Mouse (Mus musculus) colon, adult 2 months (tissue): ENCODE data around the gene Tuba1c. TPM values are rescaled to one million over a fixed set of nuclear protein-coding genes. Genes with fewer than 3 reads are reported as not detected.

Source experiments
- polyA plus RNA-seq: library from polyadenylated mRNA; depleted of rRNA; stranded (reverse); fragments of >200 nt; gene quantifications from 2 replicates; pipeline ENCODE4 v1.2.3, GENCODE M21; 2012; rRNA removed

The Tuba1c gene
- polyA plus RNA-seq: 219 and 270 TPM in 2 replicates

GRCm38 (mm10) chr15:99029619-99030584, at the start of gene Tuba1c:
Gene Tuba1c, plus strand, starts transcription at chr15:99029891.

DNA sequence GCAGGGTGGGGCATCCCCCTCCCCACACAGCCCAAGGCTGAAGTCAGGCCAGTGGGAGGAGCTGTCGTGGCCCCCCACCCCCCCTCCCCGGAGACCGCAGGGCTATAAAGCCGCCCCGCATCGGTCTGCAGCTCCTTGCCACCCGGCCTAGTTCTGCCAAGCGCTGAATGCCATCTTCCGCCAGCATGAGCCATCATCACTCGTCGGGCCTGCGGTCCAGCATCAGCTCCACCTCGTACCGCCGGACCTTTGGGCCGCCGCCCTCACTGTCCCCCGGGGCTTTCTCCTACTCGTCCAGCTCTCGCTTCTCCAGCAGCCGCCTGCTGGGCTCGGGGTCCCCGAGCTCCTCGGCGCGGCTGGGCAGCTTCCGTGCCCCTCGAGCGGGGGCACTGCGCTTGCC, 25.3 kb downstream of the Tuba1c start, which contains the start of gene Prph:
Gene Prph (plus strand): TSS at position 135 of the 400 bp plus-strand sequence.

DNA sequence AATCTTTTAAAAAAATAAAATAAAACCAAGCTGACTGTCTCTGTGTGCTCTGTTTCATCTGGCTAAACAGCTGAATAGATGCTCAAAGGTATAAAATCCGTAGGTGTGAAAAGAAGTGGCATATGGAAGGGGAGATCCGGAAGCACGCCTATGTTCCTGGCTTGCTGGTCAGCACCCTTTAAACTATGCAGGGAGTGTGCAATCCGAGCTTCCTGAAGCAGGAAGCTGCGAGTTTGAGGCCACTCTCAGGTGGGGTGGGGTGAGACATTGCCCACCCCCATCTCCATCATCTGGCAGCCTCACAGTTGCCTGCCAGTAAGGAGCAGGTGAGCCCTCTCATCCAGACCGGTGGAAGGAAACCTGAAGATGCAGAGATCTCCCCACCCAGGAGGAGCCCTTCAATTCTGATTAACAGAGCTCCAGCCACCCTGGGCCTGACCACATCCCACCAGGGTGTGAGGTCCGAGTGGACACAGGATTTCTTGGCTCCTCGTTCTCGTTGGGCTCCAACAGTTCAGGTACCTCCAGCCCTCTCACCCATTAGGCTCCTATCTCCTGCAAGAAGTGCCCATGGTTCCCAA, 44.4 kb downstream of the Tuba1c start, which contains the start of gene Troap:
Gene Troap (plus strand): TSS at position 557 of the 581 bp plus-strand sequence.

GRCm38 (mm10) chr15:99087253-99088075, 57.8 kb downstream of the Tuba1c start, which contains the start of gene C1ql4:
Gene C1ql4, minus strand, starts transcription at chr15:99087817.

Other genes with a start within 250 kb of the Tuba1c start
- gene Wnt1, start 240.0 kb upstream of the Tuba1c start, polyA plus RNA-seq: 0.07 TPM in 1 of 2 replicates, not detected in the other
- not detected in 2 replicates for gene Ddn, start 220.4 kb upstream of the Tuba1c start, polyA plus RNA-seq
- 45.2 and 50.3 TPM in 2 replicates for gene Prkag1, start 198.4 kb upstream of the Tuba1c start, polyA plus RNA-seq
- 23.9 and 26.7 TPM in 2 replicates for gene Kmt2d, start 158.7 kb upstream of the Tuba1c start, polyA plus RNA-seq
- 1.9 and 2.1 TPM in 2 replicates for gene Rhebl1, start 135.4 kb upstream of the Tuba1c start, polyA plus RNA-seq
- 0.72 and 0.93 TPM in 2 replicates for gene Dhh, start 131.4 kb upstream of the Tuba1c start, polyA plus RNA-seq
- gene Lmbr1l, start 111.7 kb upstream of the Tuba1c start, polyA plus RNA-seq: 56.6 and 93.6 TPM in 2 replicates
- 551 and 757 TPM in 2 replicates for gene Tuba1b, start 95.3 kb upstream of the Tuba1c start, polyA plus RNA-seq
- gene Gm49450, start 76.3 kb upstream of the Tuba1c start, polyA plus RNA-seq: 98.4 and 128 TPM in 2 replicates
- gene Tuba1a, start 76.2 kb upstream of the Tuba1c start, polyA plus RNA-seq: 192 and 198 TPM in 2 replicates
- gene Prph, start 25.3 kb downstream of the Tuba1c start, polyA plus RNA-seq: 17.4 and 17.7 TPM in 2 replicates
- gene Troap, start 44.7 kb downstream of the Tuba1c start, polyA plus RNA-seq: 9.4 and 10.0 TPM in 2 replicates
- gene C1ql4, start 57.9 kb downstream of the Tuba1c start, polyA plus RNA-seq: not detected in 2 replicates
- 32.4 and 40.8 TPM in 2 replicates for gene Dnajc22, start 63.3 kb downstream of the Tuba1c start, polyA plus RNA-seq
- 6.3 and 6.7 TPM in 2 replicates for gene Spats2, start 96.0 kb downstream of the Tuba1c start, polyA plus RNA-seq
- gene Kcnh3, start 195.0 kb downstream of the Tuba1c start, polyA plus RNA-seq: 29.5 and 36.7 TPM in 2 replicates
- 64.5 and 65.2 TPM in 2 replicates for gene Mcrs1, start 222.1 kb downstream of the Tuba1c start, polyA plus RNA-seq